Mouse (Mus musculus): ENCODE measurements around the gene Lrch3.
"Not testable (repeated sequence)": the region's sequence is repeated elsewhere in the genome, so short reads cannot be mapped to it uniquely, and the experiment has no call there.

Lrch3 gene

GRCm38 (mm10) chr16:32913212-32913611 is 688 bp upstream of the Lrch3 start:
- no peak for DNase-seq (ENCODE audit: low read depth, low spot score)

GRCm38 (mm10) chr16:32915292-32916068 is 1.6 kb downstream of the Lrch3 start:
- DNase-seq (ENCODE audit: low read depth, low spot score): no peak

- not testable (repeated sequence) for DNase-seq (ENCODE audit: low read depth, low spot score)
These were observed 12.7 kb downstream of the Lrch3 start for GRCm38 (mm10) chr16:32926629-32927028.

GRCm38 (mm10) chr16:32927044-32927443 is 13.1 kb downstream of the Lrch3 start:
- no peak for DNase-seq (ENCODE audit: low read depth, low spot score)

GRCm38 (mm10) chr16:32929918-32930317 is 16.0 kb downstream of the Lrch3 start:
- DNase-seq (ENCODE audit: low read depth, low spot score): no peak

GRCm38 (mm10) chr16:32934470-32934869 is 20.6 kb downstream of the Lrch3 start:
- no peak for DNase-seq (ENCODE audit: low read depth, low spot score)

- DNase-seq (ENCODE audit: low read depth, low spot score): no peak
These were observed 21.2 kb downstream of the Lrch3 start for GRCm38 (mm10) chr16:32935088-32935487.

GRCm38 (mm10) chr16:32937358-32937757 is 23.5 kb downstream of the Lrch3 start:
- no peak for DNase-seq (ENCODE audit: low read depth, low spot score)

GRCm38 (mm10) chr16:32939301-32939700 is 25.4 kb downstream of the Lrch3 start:
- not testable (repeated sequence) for DNase-seq (ENCODE audit: low read depth, low spot score)

GRCm38 (mm10) chr16:32939716-32940115 is 25.8 kb downstream of the Lrch3 start:
- DNase-seq (ENCODE audit: low read depth, low spot score): not testable (repeated sequence)

GRCm38 (mm10) chr16:32941226-32941625 is 27.3 kb downstream of the Lrch3 start:
- DNase-seq (ENCODE audit: low read depth, low spot score): not testable (repeated sequence)

- no peak for DNase-seq (ENCODE audit: low read depth, low spot score)
These were observed 28.8 kb downstream of the Lrch3 start for GRCm38 (mm10) chr16:32942694-32943093.

GRCm38 (mm10) chr16:32945379-32945778 is 31.5 kb downstream of the Lrch3 start:
- no peak for DNase-seq (ENCODE audit: low read depth, low spot score)

- no peak for DNase-seq (ENCODE audit: low read depth, low spot score)
These were observed 34.1 kb downstream of the Lrch3 start for GRCm38 (mm10) chr16:32948016-32948415.

GRCm38 (mm10) chr16:32948656-32949055 is 34.8 kb downstream of the Lrch3 start:
- no peak for DNase-seq (ENCODE audit: low read depth, low spot score)

GRCm38 (mm10) chr16:32949281-32949680 is 35.4 kb downstream of the Lrch3 start:
- no peak for DNase-seq (ENCODE audit: low read depth, low spot score)

- DNase-seq (ENCODE audit: low read depth, low spot score): no peak
These were observed 37.2 kb downstream of the Lrch3 start for GRCm38 (mm10) chr16:32951074-32951473.

GRCm38 (mm10) chr16:32953806-32954205 is 39.9 kb downstream of the Lrch3 start:
- DNase-seq (ENCODE audit: low read depth, low spot score): no peak

- no peak for DNase-seq (ENCODE audit: low read depth, low spot score)
These were observed 40.4 kb downstream of the Lrch3 start for GRCm38 (mm10) chr16:32954304-32954703.

GRCm38 (mm10) chr16:32956889-32957288 is 43.0 kb downstream of the Lrch3 start:
- DNase-seq (ENCODE audit: low read depth, low spot score): no peak

- no peak for DNase-seq (ENCODE audit: low read depth, low spot score)
These were observed 58.6 kb downstream of the Lrch3 start for GRCm38 (mm10) chr16:32972535-32972934.

GRCm38 (mm10) chr16:32973047-32973446 is 59.1 kb downstream of the Lrch3 start:
- DNase-seq (ENCODE audit: low read depth, low spot score): no peak

GRCm38 (mm10) chr16:32980227-32980626 is 66.3 kb downstream of the Lrch3 start:
- DNase-seq (ENCODE audit: low read depth, low spot score): no peak

GRCm38 (mm10) chr16:32981405-32981804 is 67.5 kb downstream of the Lrch3 start:
- no peak for DNase-seq (ENCODE audit: low read depth, low spot score)

All from mesoderm, embryonic 11.5 days (tissue).